Mouse (Mus musculus) gastrocnemius, postnatal 25 days (tissue): ENCODE measurements around the gene Abcg5. TPM values are rescaled to one million over a fixed set of nuclear protein-coding genes. Genes with fewer than 3 reads are reported as not detected.

Source experiments
- DNase-seq: peaks from one replicate; pipeline ENCODE4 v3.0.0; 2022
- total RNA-seq, 2 experiments: library from RNA; stranded (reverse); gene quantifications; 1 replicate in 1 of 2; 2 replicates in 1 of 2; pipeline ENCODE4 v1.2.3; 2021

Abcg5 gene
- total RNA-seq, 2 experiments from 2014 or later = not detected

DNA sequence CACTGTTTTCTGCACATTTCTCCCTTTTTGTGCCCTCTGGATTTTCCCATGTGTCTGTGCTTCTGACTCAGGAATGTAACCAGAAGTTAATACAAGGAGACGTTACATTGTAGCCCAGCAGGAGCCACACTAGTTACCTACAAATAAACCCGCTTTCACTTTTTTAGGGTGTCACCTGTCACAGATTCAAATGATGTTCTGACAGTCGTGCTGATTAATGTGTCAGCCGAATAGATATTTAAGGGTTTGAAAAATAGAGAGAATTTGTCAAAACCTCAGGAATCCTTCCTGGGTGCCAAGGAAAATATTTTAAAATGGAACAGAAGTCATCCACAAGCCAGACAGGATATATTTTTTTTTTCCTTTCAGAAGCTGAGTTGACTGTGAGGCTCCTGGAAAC lies 2.5 kb upstream of the Abcg5 start:
- DNase-seq = no peak

DNA sequence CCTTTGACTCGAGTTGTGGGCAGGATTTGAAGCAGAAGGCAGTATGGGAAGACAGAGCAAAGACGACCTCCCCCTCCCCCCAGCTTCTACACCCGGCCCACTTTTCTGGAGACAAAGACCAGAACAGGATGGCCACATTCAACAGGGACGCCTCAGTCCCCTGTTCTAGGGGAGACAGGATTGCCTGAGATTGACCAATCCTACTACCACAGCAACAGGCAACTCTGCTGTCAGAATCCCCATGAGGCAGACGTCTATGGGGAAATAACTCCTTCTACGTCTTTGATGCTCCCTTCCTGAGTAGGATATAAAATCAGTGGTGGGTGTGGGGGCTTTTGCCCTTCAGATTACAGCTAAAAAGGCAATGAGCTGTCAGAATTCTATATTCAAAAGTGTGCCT lies 1.5 kb upstream of the Abcg5 start:
- DNase-seq = no peak

DNA sequence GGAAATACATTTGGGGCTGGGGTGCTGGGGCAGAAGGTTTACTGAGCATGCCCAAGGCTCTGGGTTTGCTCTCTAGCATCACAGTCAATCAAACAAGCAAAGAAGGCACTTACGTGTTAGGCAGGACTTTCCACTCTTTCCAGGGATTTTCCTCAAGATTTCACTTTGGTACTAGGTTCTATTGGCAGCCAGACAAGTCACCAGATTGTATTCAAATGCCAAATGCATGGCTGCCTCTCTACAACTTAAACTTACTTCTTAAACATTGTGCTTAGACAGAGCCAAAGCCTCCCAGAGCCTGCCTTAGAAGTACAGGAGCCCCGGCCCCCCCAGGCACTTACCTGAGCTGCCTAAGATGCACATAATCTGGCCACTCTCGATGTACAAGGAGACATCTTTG lies 1.1 kb downstream of the Abcg5 start:
- no peak for DNase-seq

DNA sequence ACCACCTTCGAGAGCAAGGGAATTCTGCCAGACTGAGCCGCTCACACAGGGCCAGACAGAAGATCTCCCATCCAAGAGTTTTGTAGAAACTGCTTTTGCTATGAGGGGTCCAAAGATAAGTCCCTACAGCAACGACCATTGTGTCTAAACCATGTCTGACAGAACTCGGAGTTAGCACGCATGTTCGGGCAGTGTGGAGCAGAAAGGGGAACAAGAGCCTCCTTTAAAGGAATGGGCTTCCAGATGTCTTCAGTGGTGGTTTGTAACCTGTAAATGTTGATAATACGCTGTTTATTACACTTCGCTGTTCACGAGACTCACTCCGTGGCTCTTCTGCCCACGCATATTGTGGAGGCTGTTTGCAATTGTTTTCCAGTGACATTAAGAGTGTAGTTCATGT lies 5.2 kb downstream of the Abcg5 start:
- DNase-seq = no peak

DNA sequence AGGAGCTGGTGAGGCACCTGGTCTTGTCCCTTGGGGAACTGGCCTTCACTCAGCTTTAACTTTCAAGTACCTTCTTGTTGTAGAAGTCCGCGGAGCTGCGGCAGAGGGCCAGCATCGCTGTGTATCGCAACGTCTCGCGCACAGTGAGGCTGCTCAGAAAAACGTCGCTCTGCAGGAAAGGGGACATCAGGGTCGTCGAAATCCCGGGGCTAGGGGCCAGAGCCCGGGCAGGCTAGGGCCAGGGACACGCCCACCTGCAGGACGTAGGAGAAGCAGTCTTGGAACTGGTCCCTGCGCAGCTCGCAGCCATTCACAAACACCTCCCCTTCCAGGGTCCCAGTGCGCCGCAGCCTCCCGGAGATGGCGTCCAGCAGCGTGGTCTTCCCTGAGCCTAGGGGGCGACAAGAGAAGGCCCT lies 6.9 kb downstream of the Abcg5 start, which contains the start of gene Abcg8:
Gene Abcg8 (plus strand): TSS at position 352 of the 416 bp plus-strand sequence.
- no peak for DNase-seq

DNA sequence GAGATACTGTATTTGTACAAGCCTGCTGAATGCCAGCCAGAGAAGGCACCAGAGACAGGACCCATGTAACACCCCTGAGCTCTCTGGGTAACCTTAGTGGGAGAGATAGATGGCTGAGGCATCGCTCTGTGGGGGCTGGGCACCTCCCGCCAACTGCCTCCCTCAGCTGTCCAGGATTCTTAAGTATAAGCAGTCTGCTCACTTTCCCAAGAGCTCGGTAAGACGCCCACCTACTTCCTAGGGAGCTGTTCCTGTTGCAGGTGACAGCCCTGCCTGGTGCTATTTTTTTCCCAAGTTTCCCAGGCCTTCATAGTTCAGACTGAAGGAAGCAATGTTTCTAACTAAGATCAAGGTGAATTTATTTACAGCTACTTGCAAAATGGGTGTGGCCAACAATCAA lies 7.6 kb downstream of the Abcg5 start:
- DNase-seq = no peak

DNA sequence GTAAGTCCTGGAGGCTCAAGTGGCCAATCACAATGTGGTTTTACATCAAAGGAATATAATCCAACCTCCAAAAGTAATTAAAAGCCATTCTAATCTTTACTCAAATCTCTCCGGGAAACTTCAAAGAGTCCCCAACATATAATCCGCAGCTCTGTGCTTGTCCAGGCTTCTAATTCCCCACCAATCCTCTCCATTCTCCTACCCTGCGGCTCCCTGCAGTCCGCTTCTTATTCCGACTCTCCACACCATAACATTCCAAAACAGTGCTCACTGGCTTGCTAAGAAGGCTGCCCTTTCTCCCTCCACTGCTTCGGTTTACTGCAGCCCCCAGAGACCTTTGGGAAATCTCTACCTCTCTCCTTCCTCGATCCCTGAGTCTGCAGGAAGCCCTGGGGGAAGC lies 8.8 kb downstream of the Abcg5 start:
- no peak for DNase-seq

DNA sequence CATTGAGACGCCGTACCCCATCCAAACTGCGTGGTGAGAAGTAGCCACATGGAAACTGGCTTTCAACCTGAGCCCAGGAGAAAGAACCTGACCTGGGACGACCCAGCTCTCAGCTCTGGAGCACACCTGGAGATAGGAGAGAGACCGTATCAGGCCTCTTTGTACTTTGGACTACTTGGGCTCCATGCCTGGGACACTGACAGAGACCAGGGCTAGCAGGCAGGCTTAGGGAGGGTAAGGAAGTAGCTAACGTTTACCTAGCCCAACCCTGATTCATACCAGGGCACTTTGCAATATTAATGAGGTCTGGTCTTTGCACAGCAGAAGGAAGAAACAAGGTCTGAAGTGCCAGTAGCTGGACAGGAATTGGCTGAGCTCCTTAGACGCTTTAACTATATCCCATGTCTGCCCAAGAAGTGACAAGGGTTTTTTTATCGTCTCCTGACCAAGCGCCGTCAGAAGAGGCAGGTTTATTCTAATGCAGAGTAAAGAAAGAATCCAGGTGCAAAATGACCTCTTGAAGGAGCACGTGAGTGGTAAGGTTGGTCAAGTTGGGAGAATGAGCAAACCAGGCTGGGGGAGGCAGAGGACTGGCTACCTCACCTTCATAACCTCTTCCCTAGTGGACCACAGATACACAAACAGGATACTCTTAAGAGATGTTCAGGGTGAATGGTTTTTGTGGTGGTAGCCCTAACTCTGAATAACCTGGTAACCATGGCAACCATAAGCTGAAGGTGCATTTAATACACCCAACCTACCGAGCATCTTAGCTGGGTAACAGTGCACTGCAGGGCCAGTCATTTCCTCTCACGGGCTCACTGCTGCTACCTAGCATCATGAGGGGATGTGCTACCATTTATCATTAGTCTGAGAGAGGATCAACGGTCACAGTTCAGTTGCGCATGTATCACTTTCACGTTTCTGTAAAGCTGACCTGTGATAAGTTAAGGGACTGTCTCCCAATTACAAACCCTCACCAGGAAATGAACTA lies 10.1 kb downstream of the Abcg5 start:
- DNase-seq = no peak

DNA sequence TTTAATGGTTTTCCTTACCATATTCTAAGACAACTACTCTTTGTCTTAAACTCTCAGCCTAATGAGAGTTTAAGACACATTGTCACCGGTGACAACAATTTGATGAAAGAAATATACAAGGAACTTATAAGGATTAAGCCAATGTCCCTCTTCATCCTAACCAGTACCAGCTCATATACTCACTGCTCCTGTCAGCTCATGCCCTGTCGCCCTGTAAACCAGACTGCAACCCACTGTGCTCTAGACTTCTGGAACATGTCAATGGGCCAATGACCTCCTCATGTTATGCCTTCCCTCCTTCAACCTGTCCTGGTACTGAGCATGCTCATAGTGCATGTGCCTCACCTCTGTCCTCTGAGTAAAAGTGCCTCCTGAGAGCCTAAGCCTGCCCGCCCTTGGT lies 15.0 kb downstream of the Abcg5 start:
- DNase-seq = no peak

DNA sequence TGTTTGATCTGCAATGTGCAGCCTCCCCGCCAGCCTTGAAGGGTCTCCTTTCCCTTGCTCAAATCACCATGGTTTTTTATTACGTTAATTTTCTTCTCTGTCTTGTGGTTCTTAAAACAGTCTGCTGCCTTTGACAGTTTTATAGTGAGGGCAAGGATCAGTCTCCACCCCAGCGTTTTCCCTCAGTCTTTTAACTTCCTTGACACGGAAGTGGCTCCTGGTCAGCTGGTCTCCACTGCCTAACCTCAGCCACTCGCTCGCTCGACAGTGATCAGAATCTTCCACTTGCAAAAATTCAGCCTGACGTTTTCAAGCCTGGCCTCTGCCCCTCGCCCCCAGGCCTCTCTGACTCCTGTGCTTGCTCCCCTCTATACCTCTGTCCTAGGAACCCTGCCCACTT lies 17.1 kb downstream of the Abcg5 start:
- no peak for DNase-seq

DNA sequence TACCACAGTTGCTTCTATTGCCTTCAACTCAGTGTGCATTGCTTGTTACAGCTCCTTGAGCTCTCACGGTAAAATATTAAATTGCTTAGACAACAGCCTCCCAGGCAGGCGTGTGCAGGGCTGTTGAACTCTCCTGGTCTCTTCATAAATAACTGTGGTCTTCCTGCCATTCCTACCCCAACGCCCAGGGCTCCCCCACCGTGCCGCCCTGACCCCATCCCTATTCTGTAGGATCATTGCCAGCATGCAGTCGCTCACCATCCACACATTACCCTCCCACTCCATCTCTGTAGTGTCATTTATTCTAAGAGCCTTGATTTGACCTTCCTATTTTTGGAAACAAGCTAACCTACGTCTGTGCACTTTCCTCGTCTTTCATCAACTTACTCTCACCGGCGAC lies 17.8 kb downstream of the Abcg5 start:
- DNase-seq = no peak

DNA sequence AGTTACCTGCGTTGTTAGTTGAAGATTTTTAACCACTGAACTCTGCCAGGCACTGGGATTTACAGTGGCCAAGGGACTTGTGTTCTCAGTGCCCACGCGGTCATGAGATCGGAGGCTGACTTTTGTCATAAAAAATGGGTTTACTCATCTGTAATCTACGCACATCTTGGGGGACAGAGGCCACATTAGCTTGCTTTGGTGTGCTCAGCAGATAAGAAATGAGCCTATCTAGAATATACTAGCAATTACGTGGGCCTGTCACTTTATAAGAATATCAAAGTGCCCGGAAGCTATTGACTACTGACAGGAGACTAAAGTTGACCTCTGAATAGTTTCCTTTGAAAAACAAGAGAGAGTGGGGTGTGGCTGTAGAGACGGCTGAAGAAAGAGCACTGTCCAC lies 23.9 kb downstream of the Abcg5 start:
- no peak for DNase-seq

DNA sequence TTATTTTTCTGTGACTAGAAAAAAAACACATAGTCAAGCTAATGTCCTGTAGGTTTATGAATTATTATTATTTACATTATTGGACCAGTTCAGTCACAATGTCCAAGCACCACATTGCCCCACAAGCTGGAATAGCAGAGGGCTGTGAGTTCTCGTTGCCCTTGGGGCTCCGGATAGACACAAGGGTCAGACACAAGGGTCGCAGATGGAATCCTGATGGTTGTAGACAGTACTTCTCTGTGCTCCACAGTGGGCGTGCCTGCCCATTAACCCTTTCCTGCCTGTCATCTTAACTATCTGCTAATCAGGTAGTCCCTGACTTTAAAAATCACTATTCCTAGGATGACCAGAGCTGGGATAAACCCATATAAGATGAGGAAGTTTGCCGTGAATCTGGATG lies 24.6 kb downstream of the Abcg5 start:
- no peak for DNase-seq

DNA sequence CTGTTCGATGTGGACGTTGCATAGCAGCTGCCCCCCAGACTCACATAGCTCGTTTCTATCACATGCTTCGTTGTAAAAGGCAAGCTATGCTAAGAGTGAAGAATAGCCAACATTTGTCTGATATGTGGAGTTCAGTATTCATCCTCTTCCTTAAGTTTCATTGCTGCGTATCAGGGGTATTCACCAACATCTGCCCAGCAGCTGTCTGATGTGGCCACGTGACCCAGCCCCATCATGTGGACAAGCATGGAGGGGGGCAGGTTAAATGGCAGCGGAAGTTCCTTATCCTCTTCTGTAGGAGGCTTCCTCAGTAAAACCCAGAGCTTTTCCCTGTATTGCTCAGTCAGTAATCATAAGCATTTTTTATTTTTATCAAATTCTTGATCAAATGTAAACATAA lies 25.0 kb downstream of the Abcg5 start:
- DNase-seq = no peak

DNA sequence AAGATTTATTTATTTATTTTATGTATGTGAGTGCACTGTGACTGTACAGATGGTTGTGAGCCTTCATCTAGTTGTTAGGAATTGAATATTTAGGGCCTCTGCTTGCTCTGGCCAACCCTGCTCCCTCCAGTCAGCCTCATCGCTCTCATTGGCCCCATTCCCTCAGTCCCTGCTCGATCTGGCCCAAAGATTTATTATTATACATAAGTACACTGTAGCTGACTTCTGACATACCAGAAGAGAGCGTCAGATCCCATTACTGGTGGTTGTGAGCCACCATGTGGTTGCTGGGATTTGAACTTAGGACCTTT lies 25.4 kb downstream of the Abcg5 start:
- no peak for DNase-seq

DNA sequence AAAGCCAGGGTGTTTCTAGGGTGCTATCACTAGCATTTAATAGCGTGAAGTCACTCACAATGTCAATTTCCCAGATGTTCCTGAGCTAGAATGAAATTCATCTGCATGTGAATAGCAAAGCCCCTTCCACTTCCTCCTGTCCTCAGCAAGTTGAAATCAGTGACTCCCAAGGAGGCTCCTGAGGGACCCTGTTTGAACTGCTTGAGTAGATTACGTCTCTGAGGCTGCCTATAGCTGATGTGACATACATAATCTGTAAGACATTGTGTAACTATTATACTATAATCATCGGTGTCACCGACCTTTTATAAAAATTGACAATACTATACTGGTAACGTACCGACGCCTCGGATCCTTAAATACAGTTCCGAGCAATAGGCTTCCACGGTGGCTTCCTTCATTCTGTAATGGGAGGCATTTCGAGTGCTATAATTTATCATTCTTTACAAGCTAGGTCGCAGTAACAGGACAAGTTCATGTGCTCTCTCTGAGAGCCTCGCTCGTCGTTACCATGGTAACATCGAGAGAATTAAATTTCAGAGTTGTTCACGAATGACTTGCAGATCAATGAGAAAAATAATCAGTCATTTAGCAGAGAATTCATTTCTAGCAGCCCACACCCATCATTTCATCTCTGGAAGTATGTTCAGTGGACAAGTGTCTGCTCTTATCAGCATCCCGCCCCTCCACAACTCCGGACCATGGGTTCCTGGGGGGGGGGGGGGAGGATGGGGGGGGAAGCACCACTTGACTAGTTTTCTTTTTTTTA lies 26.0 kb downstream of the Abcg5 start:
- no peak for DNase-seq

DNA sequence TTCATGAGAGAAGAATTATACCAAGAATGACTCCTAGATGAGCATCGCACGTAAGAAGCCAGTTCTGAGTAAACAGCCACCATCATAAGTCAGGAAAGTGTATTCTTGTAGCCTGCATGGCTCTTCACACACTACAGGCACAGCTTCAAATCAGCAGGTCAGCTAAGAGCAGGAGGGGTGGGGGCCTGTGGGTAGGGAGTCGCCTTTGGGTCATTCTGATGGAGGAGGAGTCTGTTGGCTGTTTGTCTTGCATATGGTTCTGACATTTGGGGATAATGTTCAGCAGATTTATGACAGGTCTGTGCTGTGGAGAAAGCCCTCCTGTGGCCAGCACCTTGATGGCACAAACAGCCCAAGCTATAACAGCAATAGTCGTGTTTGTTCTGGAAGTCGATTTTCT lies 26.6 kb downstream of the Abcg5 start:
- DNase-seq = no peak

DNA sequence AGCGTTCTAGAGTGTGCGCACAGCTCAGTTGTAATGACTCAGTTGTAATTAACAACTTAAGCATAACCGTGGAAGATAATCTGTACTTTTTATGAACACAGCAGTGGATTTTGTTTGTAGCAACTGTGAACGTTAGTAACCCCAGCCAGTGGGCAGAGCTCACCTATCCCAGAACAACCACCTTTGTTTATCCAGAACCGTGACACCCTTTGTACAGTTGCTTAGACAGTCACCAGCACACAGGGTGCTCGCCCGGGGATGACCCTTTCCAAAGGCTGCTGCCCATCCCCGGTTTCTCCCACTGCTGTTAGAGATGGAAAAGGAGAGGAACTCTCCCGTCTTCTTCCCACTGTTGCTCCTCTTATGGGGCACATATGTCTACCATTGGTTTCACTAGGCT lies 29.3 kb downstream of the Abcg5 start:
- DNase-seq = no peak

DNA sequence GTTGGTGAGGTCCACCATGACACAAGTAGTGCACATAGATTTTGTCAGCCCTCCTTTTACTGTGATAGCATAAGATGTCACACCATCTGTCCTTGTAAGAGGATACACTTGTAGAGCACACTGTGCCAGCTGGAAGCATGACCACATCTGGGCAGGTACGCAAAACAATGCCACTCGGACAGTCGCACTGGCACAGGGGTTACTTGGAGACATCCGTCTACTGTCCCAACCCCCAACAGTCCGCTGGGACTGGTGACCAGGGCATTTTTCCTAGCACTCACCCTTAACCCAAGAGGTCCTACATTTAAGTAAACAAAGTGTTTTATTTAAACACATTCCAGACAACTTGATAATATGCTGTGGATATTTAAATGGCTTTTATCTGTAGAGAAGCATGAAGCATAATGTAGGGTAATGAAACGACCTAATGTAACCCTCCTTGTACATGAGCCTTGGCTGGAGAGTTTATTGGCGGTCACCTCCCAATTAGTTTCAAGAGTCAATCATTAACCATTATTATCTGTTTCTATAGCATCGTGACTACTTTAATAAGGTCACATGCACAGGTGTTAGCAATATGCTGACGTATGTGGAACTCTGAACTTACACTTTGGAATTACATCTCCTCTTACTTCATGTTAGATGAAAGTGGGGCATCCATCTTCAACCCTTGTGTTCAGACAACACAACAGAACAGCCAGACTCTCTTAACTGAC lies 32.4 kb downstream of the Abcg5 start:
- no peak for DNase-seq

DNA sequence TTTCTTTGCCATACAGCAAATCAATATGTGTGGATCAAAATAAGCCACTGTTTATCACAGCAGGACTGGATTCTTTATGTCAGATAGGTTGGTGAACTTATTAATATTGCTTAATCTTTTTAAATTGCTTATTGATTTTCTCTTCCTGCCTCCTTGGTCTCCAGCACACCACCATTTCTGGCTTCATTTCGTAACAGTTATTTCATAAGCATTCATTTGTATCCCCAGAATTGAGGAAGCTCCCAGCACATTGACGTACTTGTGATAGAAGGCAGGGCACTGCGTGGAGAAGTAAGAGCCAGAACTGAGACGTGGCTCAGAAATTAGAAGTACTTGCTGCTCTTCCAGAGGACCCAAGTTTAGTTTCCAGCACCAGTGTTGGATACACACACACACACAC lies 35.2 kb downstream of the Abcg5 start:
- DNase-seq = no peak

DNA sequence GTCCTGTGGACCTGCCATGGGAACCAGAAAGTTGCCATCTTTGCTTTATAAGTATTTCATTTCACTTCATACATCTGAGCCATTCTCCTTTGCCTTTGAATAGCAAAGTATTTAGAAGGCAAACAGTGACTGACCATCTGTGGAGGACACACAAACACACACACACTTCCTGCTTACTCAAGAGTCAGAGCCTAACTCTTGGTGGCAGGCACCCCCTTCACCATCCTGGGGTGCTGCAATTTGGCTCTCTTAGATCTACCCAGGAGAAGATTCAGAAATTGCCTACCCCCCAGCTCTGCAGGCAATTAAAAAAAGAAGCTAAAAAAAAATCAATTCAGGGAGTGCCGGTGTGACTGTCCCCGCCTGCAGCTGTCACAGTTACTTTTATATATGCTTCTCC lies 36.3 kb downstream of the Abcg5 start:
- no peak for DNase-seq

DNA sequence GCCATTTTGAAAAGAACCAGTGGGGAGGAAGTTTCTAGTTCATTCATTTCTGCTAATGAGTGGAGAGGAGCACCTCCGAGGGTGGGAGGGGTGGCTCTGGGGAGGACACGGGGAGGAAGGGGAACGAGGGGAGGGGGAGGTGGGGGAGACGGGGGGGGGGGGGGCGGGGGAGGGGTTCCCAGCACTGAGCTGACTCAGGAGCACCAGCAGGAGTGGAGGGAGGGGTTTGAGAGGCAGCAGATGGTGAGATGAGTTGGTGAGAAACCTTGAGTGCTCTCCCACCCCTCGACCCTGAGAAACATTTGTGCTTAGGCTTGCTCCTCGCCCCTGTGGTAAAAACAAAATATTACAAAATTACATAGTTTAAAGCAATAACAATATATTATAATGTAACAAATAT lies 36.9 kb downstream of the Abcg5 start:
- DNase-seq = no peak

DNA sequence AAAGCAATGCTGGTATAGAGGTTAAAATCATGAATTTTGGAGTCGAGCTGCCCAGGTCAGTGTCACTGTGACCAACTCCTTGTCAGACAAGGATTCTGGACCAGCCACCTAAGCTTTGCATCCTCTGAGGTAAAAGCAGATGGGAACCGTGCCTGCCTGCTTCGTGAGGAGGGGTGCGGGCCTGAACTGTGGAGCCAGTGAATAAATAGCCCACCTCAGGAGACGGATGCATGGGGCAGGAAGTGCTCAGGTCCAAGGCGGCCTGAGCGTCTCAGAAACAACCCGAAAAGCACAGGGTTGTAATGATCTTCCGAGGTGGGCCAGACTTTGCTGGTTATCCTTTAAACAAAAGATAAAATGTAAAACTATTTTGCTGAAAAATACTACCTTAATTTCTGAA lies 37.7 kb downstream of the Abcg5 start:
- DNase-seq = no peak
